Mouse (Mus musculus): ENCODE measurements around the gene Psmd9.

GRCm38 (mm10) chr5:123251390-123251789, 82.2 kb downstream of the Psmd9 start:
- TF ChIP-seq CTCF (conservative IDR thresholded peaks at IDR 0.05; ENCODE audit: low read length) (no peak), NANOG (IDR thresholded peaks at IDR 0.05; ENCODE audit: borderline replicate concordance, low read length) (no peak)

Data from E14TG2a.4 (cell line).